Mouse (Mus musculus) cerebellum, postnatal 36 days (tissue): Measurements from ENCODE around the gene Lamtor3.
A peak's percentile ranks its signal among the peaks of the same experiment; 100 is the strongest.
"Not testable (repeated sequence)": the region's sequence is repeated elsewhere in the genome, so short reads cannot be mapped to it uniquely, and the experiment has no call there.

Experiments
- DNase-seq, 2 experiments: peaks; one replicate each; pipeline ENCODE4 v3.0.0; 2021 to 2022; ENCODE audit warnings: mixed read lengths in 2 of 2

Lamtor3 gene

GRCm38 (mm10) chr3:137963508-137963907 lies 45.2 kb downstream of the Lamtor3 start:
- no peak for DNase-seq

- DNase-seq, result not testable (repeated sequence)
Observed at GRCm38 (mm10) chr3:137964014-137964413, 45.7 kb downstream of the Lamtor3 start.

GRCm38 (mm10) chr3:137968105-137968819 lies 50.0 kb downstream of the Lamtor3 start:
- DNase-seq, result no peak

GRCm38 (mm10) chr3:137968820-137969486 lies 50.6 kb downstream of the Lamtor3 start:
- DNase-seq, result no peak

- DNase-seq, result peak; percentile 29 to 35
Observed at GRCm38 (mm10) chr3:137969951-137970350, 51.6 kb downstream of the Lamtor3 start.

GRCm38 (mm10) chr3:137972224-137972623 lies 53.9 kb downstream of the Lamtor3 start:
- no peak for DNase-seq

GRCm38 (mm10) chr3:137972989-137973388 lies 54.7 kb downstream of the Lamtor3 start:
- no peak for DNase-seq

- no peak for DNase-seq
Observed at GRCm38 (mm10) chr3:137974306-137974705, 56.0 kb downstream of the Lamtor3 start.

GRCm38 (mm10) chr3:137975435-137975834 lies 57.1 kb downstream of the Lamtor3 start:
- no peak for DNase-seq

GRCm38 (mm10) chr3:137975856-137976423 lies 57.6 kb downstream of the Lamtor3 start:
- no peak for DNase-seq

- DNase-seq, result no peak
Observed at GRCm38 (mm10) chr3:137976943-137977628, 58.8 kb downstream of the Lamtor3 start.

- DNase-seq, result no peak
Observed at GRCm38 (mm10) chr3:137977629-137978041, 59.3 kb downstream of the Lamtor3 start.

GRCm38 (mm10) chr3:137978233-137978632 lies 59.9 kb downstream of the Lamtor3 start:
- DNase-seq, result no peak
